Mouse (Mus musculus): Measurements from ENCODE around the gene Noxo1. TPM values are rescaled to one million over a fixed set of nuclear protein-coding genes. Genes with fewer than 3 reads are reported as not detected.

Noxo1 gene
- polyA plus RNA-seq, 1 experiment from 2014 or later: 0.58 TPM

Other genes with a start within 250 kb of the Noxo1 start
- gene E4f1, start 225.9 kb upstream of the Noxo1 start, polyA plus RNA-seq (2016; fragmentation: Nextera tagmentation; extraction: Ambion mirVana): 19.2 and 20.7 TPM in 2 replicates
- 99.5 and 101 TPM in 2 replicates for gene Pgp, start 225.8 kb upstream of the Noxo1 start, polyA plus RNA-seq (2016; fragmentation: Nextera tagmentation; extraction: Ambion mirVana)
- gene Bricd5, start 222.3 kb upstream of the Noxo1 start, polyA plus RNA-seq (2016; fragmentation: Nextera tagmentation; extraction: Ambion mirVana): 0.18 TPM in 1 of 2 replicates, not detected in the other
- 17.2 and 19.4 TPM in 2 replicates for gene Mlst8, start 217.2 kb upstream of the Noxo1 start, polyA plus RNA-seq (2016; fragmentation: Nextera tagmentation; extraction: Ambion mirVana)
- gene Caskin1, start 207.6 kb upstream of the Noxo1 start, polyA plus RNA-seq (2016; fragmentation: Nextera tagmentation; extraction: Ambion mirVana): 0.14 and 0.32 TPM in 2 replicates
- 52.2 and 55.4 TPM in 2 replicates for gene Traf7, start 168.3 kb upstream of the Noxo1 start, polyA plus RNA-seq (2016; fragmentation: Nextera tagmentation; extraction: Ambion mirVana)
- gene Rab26, start 162.0 kb upstream of the Noxo1 start, polyA plus RNA-seq (2016; fragmentation: Nextera tagmentation; extraction: Ambion mirVana): 1.3 and 1.9 TPM in 2 replicates
- gene Pkd1, start 146.4 kb upstream of the Noxo1 start, polyA plus RNA-seq (2016; fragmentation: Nextera tagmentation; extraction: Ambion mirVana): 6.0 and 6.5 TPM in 2 replicates
- gene Tsc2, start 63.6 kb upstream of the Noxo1 start, polyA plus RNA-seq (2016; fragmentation: Nextera tagmentation; extraction: Ambion mirVana): 30.8 and 35.0 TPM in 2 replicates
- 11.3 and 12.4 TPM in 2 replicates for gene Nthl1, start 63.6 kb upstream of the Noxo1 start, polyA plus RNA-seq (2016; fragmentation: Nextera tagmentation; extraction: Ambion mirVana)
- gene Slc9a3r2, start 45.9 kb upstream of the Noxo1 start, polyA plus RNA-seq (2016; fragmentation: Nextera tagmentation; extraction: Ambion mirVana): 14.6 and 15.2 TPM in 2 replicates
- gene Npw, start 37.8 kb upstream of the Noxo1 start, polyA plus RNA-seq (2016; fragmentation: Nextera tagmentation; extraction: Ambion mirVana): 0.33 TPM in 1 of 2 replicates, not detected in the other
- 19.7 and 20.4 TPM in 2 replicates for gene Zfp598, start 26.5 kb upstream of the Noxo1 start, polyA plus RNA-seq (2016; fragmentation: Nextera tagmentation; extraction: Ambion mirVana)
- 0.06 and 0.27 TPM in 2 replicates for gene Syngr3, start 6.3 kb upstream of the Noxo1 start, polyA plus RNA-seq (2016; fragmentation: Nextera tagmentation; extraction: Ambion mirVana)
- gene Gfer, start 78 bp upstream of the Noxo1 start, polyA plus RNA-seq (2016; fragmentation: Nextera tagmentation; extraction: Ambion mirVana): 51.4 and 52.5 TPM in 2 replicates
- 65.4 and 71.8 TPM in 2 replicates for gene Tbl3, start 11.4 kb downstream of the Noxo1 start, polyA plus RNA-seq (2016; fragmentation: Nextera tagmentation; extraction: Ambion mirVana)
- 0.19 and 0.46 TPM in 2 replicates for gene Rnf151, start 21.8 kb downstream of the Noxo1 start, polyA plus RNA-seq (2016; fragmentation: Nextera tagmentation; extraction: Ambion mirVana)
- 1,444 and 1,454 TPM in 2 replicates for gene Rps2, start 21.9 kb downstream of the Noxo1 start, polyA plus RNA-seq (2016; fragmentation: Nextera tagmentation; extraction: Ambion mirVana)
- 233 and 239 TPM in 2 replicates for gene Ndufb10, start 28.2 kb downstream of the Noxo1 start, polyA plus RNA-seq (2016; fragmentation: Nextera tagmentation; extraction: Ambion mirVana)
- gene Rpl3l, start 31.6 kb downstream of the Noxo1 start, polyA plus RNA-seq (2016; fragmentation: Nextera tagmentation; extraction: Ambion mirVana): not detected in 2 replicates
- 20.8 and 21.6 TPM in 2 replicates for gene Msrb1, start 40.4 kb downstream of the Noxo1 start, polyA plus RNA-seq (2016; fragmentation: Nextera tagmentation; extraction: Ambion mirVana)
- not detected in 2 replicates for gene Hs3st6, start 56.8 kb downstream of the Noxo1 start, polyA plus RNA-seq (2016; fragmentation: Nextera tagmentation; extraction: Ambion mirVana)
- gene Meiob, start 108.1 kb downstream of the Noxo1 start, polyA plus RNA-seq (2016; fragmentation: Nextera tagmentation; extraction: Ambion mirVana): 1.5 TPM in 2 replicates
- gene Hagh, start 143.9 kb downstream of the Noxo1 start, polyA plus RNA-seq (2016; fragmentation: Nextera tagmentation; extraction: Ambion mirVana): 61.1 and 64.8 TPM in 2 replicates
- 34.2 and 34.6 TPM in 2 replicates for gene Fahd1, start 154.1 kb downstream of the Noxo1 start, polyA plus RNA-seq (2016; fragmentation: Nextera tagmentation; extraction: Ambion mirVana)
- 5.3 and 5.4 TPM in 2 replicates for gene Igfals, start 169.8 kb downstream of the Noxo1 start, polyA plus RNA-seq (2016; fragmentation: Nextera tagmentation; extraction: Ambion mirVana)
- gene Nubp2, start 190.1 kb downstream of the Noxo1 start, polyA plus RNA-seq (2016; fragmentation: Nextera tagmentation; extraction: Ambion mirVana): 97.7 and 108 TPM in 2 replicates
- 37.5 and 40.0 TPM in 2 replicates for gene Spsb3, start 190.4 kb downstream of the Noxo1 start, polyA plus RNA-seq (2016; fragmentation: Nextera tagmentation; extraction: Ambion mirVana)
- 20.3 and 21.4 TPM in 2 replicates for gene Eme2, start 198.9 kb downstream of the Noxo1 start, polyA plus RNA-seq (2016; fragmentation: Nextera tagmentation; extraction: Ambion mirVana)
- 101 and 106 TPM in 2 replicates for gene Mrps34, start 198.9 kb downstream of the Noxo1 start, polyA plus RNA-seq (2016; fragmentation: Nextera tagmentation; extraction: Ambion mirVana)
- 67.9 and 68.8 TPM in 2 replicates for gene Nme3, start 200.3 kb downstream of the Noxo1 start, polyA plus RNA-seq (2016; fragmentation: Nextera tagmentation; extraction: Ambion mirVana)
- 15.6 and 15.8 TPM in 2 replicates for gene Mapk8ip3, start 240.7 kb downstream of the Noxo1 start, polyA plus RNA-seq (2016; fragmentation: Nextera tagmentation; extraction: Ambion mirVana)